7 mouse cellular contexts compared by ENCODE assay signal in the genomic region with DNA sequence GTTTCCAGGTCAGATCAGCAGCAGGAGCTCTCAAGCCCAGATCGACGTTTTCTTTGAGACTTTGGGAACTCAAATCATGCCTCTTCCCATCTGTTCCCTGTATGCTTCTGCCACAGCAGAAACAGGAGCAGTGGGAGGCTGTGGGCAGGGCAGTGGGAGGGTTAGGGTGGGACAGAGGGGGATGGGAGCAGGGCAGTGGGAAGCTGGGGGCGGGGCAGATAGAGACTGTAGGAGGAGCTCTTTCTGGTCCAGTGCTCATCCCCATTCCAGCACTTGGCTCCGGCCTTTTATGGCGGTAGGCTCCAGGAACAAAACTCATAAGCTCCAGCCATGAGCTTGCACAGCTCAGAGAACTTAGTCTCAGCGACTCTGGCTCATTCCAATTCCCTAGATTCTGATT. TPM values are rescaled to one million over a fixed set of nuclear protein-coding genes. Genes with fewer than 3 reads are reported as not detected.
DNase-seq lines count a peak whose midpoint lies in the region; ATAC-seq and TF ChIP-seq lines count a peak whose summit lies in the region.

No protein-coding gene starts in this region.

- no peaks in the 10 kb centered on the region for H3K9me3 ChIP-seq in liver, postnatal 0 days (ENCODE audit: low read length)
- H3K9me3 ChIP-seq in midbrain, postnatal 0 days (ENCODE audit: low read length) = no peaks in the 10 kb centered on the region

- no peak for TF ChIP-seq CTCF in liver, postnatal 0 days (IDR thresholded peaks at IDR 0.05; ENCODE audit: low read depth)
- TF ChIP-seq CTCF in midbrain, postnatal 0 days (IDR thresholded peaks at IDR 0.05) = no peak
- TF ChIP-seq CTCF in heart, adult 2 months (IDR thresholded peaks at IDR 0.05) = no peak

- no peak for ATAC-seq in liver, postnatal 0 days
- ATAC-seq in midbrain, postnatal 0 days (ENCODE audit: low FRiP score) = no peak

- intact Hi-C loops in heart, adult 2 months (cut with DNase I) = no loop called here

- H3K4me1 ChIP-seq in liver, postnatal 0 days (ENCODE audit: insufficient read depth) = peaks cover 9% of the 10 kb centered on the region
- H3K4me1 ChIP-seq in midbrain, postnatal 0 days (ENCODE audit: insufficient read depth, low read length) = no peaks in the 10 kb centered on the region
- H3K4me1 ChIP-seq in heart, adult 2 months (ENCODE audit: control insufficient read depth, insufficient read depth, low read length) = no peaks in the 10 kb centered on the region

- 0 out of 2 replicates have a peak overlapping the region, but pooled peaks have one; percentile 24 for H3K27ac ChIP-seq in liver, postnatal 0 days (ENCODE audit: low read depth)
- H3K27ac ChIP-seq in midbrain, postnatal 0 days (ENCODE audit: low read depth, low read length) = no peak overlapping the region
- no peak overlapping the region for H3K27ac ChIP-seq in heart, adult 2 months

- no peak for TF ChIP-seq EP300 in liver, postnatal 0 days (IDR thresholded peaks at IDR 0.05; ENCODE audit: low read depth)
- no peak for TF ChIP-seq EP300 in heart, adult 2 months (IDR thresholded peaks at IDR 0.05; ENCODE audit: insufficient read depth, low read depth, low read length)

- no peak overlapping the region for H3K9ac ChIP-seq in liver, postnatal 0 days (replicated peaks)
- no peak overlapping the region for H3K9ac ChIP-seq in midbrain, postnatal 0 days (replicated peaks; ENCODE audit: low read length, poor library complexity, severe bottlenecking)
- H3K9ac ChIP-seq in heart, adult 2 months (ENCODE audit: low read depth, low read length) = no peak overlapping the region

- WGBS in liver, postnatal 0 days (ENCODE audit: insufficient replicate concordance) = 76% methylated on average over 6 of the region's 6 CpGs
- 22% methylated on average over 6 of the region's 6 CpGs for WGBS in midbrain, postnatal 0 days
- WGBS in heart, adult 2 months = 69% methylated on average over 6 of the region's 6 CpGs

- no peaks in the 10 kb centered on the region for H3K79me2 ChIP-seq in heart, adult 2 months (replicated peaks; ENCODE audit: control insufficient read depth, insufficient read depth, low read length)

- no peak overlapping the region for H3K4me2 ChIP-seq in liver, postnatal 0 days (ENCODE audit: low read depth, low read length)
- no peak overlapping the region for H3K4me2 ChIP-seq in midbrain, postnatal 0 days (ENCODE audit: low read depth, low read length, poor library complexity, severe bottlenecking)

- no peak for TF ChIP-seq POLR2A in heart, adult 2 months (IDR thresholded peaks at IDR 0.05; ENCODE audit: insufficient read depth, low read depth, low read length)

- no peaks in the 10 kb centered on the region for H3K27me3 ChIP-seq in liver, postnatal 0 days (ENCODE audit: insufficient read depth, low read length)
- no peaks in the 10 kb centered on the region for H3K27me3 ChIP-seq in midbrain, postnatal 0 days (ENCODE audit: insufficient read depth, low read length)
- no peaks in the 10 kb centered on the region for H3K27me3 ChIP-seq in heart, adult 2 months (ENCODE audit: control insufficient read depth, insufficient read depth, low read length)

- no peaks in the 10 kb centered on the region for H3K36me3 ChIP-seq in liver, postnatal 0 days (replicated peaks; ENCODE audit: insufficient read depth, low read length)
- no peaks in the 10 kb centered on the region for H3K36me3 ChIP-seq in midbrain, postnatal 0 days (ENCODE audit: insufficient read depth, low read length)
- H3K36me3 ChIP-seq in heart, adult 2 months (ENCODE audit: control insufficient read depth, insufficient read depth, low read length) = no peaks in the 10 kb centered on the region

- H3K4me3 ChIP-seq in liver, postnatal 0 days (ENCODE audit: low read depth, low read length) = no peak overlapping the region
- no peak overlapping the region for H3K4me3 ChIP-seq in midbrain, postnatal 0 days (ENCODE audit: low read depth, low read length)
- no peak overlapping the region for H3K4me3 ChIP-seq in heart, adult 2 months

- DNase-seq in liver, postnatal 0 days = no peak
- DNase-seq in liver = no peak
- DNase-seq in embryo, embryonic 10 days (ENCODE audit: low spot score) = peak; percentile 39
- DNase-seq in kidney, adult 11 months = peak; percentile 22
- DNase-seq in midbrain, postnatal 0 days (ENCODE audit: low spot score) = peak; percentile 15
- no peak for DNase-seq in thymus, postnatal 25 days
- no peak for DNase-seq in heart, adult 2 months

RNA-seq across cellular contexts. Expression of a gene that starts 49.7 kb away (rescaled TPM):
- 29.7 and 31.3 TPM in 2 replicates for polyA plus RNA-seq in liver, postnatal 0 days (2015; fragmentation: Nextera tagmentation; extraction: Ambion mirVana)
- total RNA-seq in midbrain, postnatal 0 days (2014; rRNA removed) = 5.4 and 7.4 TPM in 2 replicates
- 8.8 and 10.6 TPM in 2 replicates for polyA plus RNA-seq in midbrain, postnatal 0 days (2015; fragmentation: Nextera tagmentation; extraction: Ambion mirVana)
- total RNA-seq in heart, adult 2 months (2021) = not detected
- not detected in 2 replicates for polyA plus RNA-seq in heart, adult 2 months (2012; rRNA removed)

Comparison
In these comparisons a context has a peak if more than half of its experiments do, and no peak if none do; other contexts are left out.
1. DNase-seq: peak in embryo, embryonic 10 days (single experiment), kidney, adult 11 months (single experiment) and midbrain, postnatal 0 days (single experiment); none in liver, postnatal 0 days (single experiment), liver (single experiment), thymus, postnatal 25 days (single experiment) and heart, adult 2 months (0 of 2).